Mouse (Mus musculus) limb, embryonic 15.5 days (tissue): ENCODE measurements around the gene Cript. TPM values are rescaled to one million over a fixed set of nuclear protein-coding genes. Genes with fewer than 3 reads are reported as not detected.

Experiments used
- ATAC-seq: fragments of 200-750 bp; cut with Nextera tagmentation; 2 replicates; pipeline ENCODE4 v1.8.0; 2017; ENCODE audit warnings: low read depth, moderate TSS enrichment; ENCODE audit not compliant: insufficient number of reproducible peaks, low FRiP score, low TSS enrichment
- H3K27ac ChIP-seq: fragments of 300-500 bp; sonication (generic); 2 replicates; pipeline ENCODE4 v1.5.1; 2015; ENCODE audit warnings: moderate library complexity, mild to moderate bottlenecking, inconsistent platforms
- H3K27me3 ChIP-seq: fragments of 300-500 bp; sonication (generic); 2 replicates; pipeline ENCODE4 v1.6.1; 2015; ENCODE audit warnings: inconsistent platforms
- H3K36me3 ChIP-seq: fragments of 300-500 bp; sonication (generic); 2 replicates; pipeline ENCODE4 v1.6.1; 2015; ENCODE audit warnings: inconsistent platforms
- H3K4me1 ChIP-seq: fragments of 300-500 bp; sonication (generic); 2 replicates; pipeline ENCODE4 v1.6.1; 2015; ENCODE audit warnings: inconsistent platforms
- H3K4me2 ChIP-seq: fragments of 300-500 bp; sonication (generic); 2 replicates; pipeline ENCODE4 v1.6.1; 2015; ENCODE audit warnings: mild to moderate bottlenecking, inconsistent platforms
- H3K4me3 ChIP-seq: fragments of 300-500 bp; sonication (generic); 2 replicates; pipeline ENCODE4 v1.5.1; 2015; ENCODE audit warnings: mild to moderate bottlenecking, inconsistent platforms
- H3K9ac ChIP-seq: fragments of 300-500 bp; sonication (generic); 2 replicates; pipeline ENCODE4 v1.6.1; 2015; ENCODE audit warnings: inconsistent platforms
- H3K9me3 ChIP-seq: fragments of 300-500 bp; sonication (generic); 2 replicates; pipeline ENCODE4 v1.6.1; 2016; ENCODE audit warnings: inconsistent platforms
- WGBS: fragments of 180-500 bp; shearing (Covaris S2); methylation state at CpG from one replicate; pipeline ENCODE4 v1.1.7; 2015; 5-methylcytosine and 5-hydroxymethylcytosine counted together
- polyA plus RNA-seq: library from polyadenylated mRNA; unstranded; fragments of >200 nt; fragmentation: Nextera tagmentation; extraction: Ambion mirVana; gene quantifications from 2 replicates; pipeline ENCODE4 v1.2.1, GENCODE M21; 2015

Gene Cript
- polyA plus RNA-seq, 1 experiment from 2014 or later, result 117 TPM

- H3K9me3 ChIP-seq, result no peaks in the 10 kb centered on the region
- H3K4me1 ChIP-seq, result no peaks in the 10 kb centered on the region
- no peak overlapping the region for H3K9ac ChIP-seq
- H3K27ac ChIP-seq, result no peak overlapping the region
- 92% methylated on average over 3 of the region's 3 CpGs for WGBS
- peaks cover 11% of the 10 kb centered on the region; the same call in 1 of the 2 replicates for H3K36me3 ChIP-seq
- H3K27me3 ChIP-seq, result no peaks in the 10 kb centered on the region
- no peak overlapping the region for H3K4me2 ChIP-seq
- ATAC-seq, result no peak
- H3K4me3 ChIP-seq, result no peak overlapping the region
Observed at GRCm38 (mm10) chr17:87008950-87009349, 16.4 kb upstream of the Cript start.

- Histone ChIP-seq H3K4me3 (no peak overlapping the region), H3K27me3 (no peaks in the 10 kb centered on the region), H3K4me1 (no peaks in the 10 kb centered on the region), H3K27ac (no peak overlapping the region), H3K9ac (no peak overlapping the region), H3K4me2 (no peak overlapping the region), H3K36me3 (peaks cover 9% of the 10 kb centered on the region; the same call in 1 of the 2 replicates), H3K9me3 (no peaks in the 10 kb centered on the region)
- WGBS, result 75% methylated on average over 13 of the region's 13 CpGs
- no peak for ATAC-seq
Observed at GRCm38 (mm10) chr17:87011301-87012019, 13.9 kb upstream of the Cript start.

- WGBS, result 88% methylated on average over 5 of the region's 5 CpGs
- peaks cover 4% of the 10 kb centered on the region; the same call in 1 of the 2 replicates for H3K4me1 ChIP-seq
- peaks cover 5% of the 10 kb centered on the region; the same call in 1 of the 2 replicates for H3K36me3 ChIP-seq
- no peak overlapping the region for H3K9ac ChIP-seq
- H3K4me2 ChIP-seq, result no peak overlapping the region
- H3K27ac ChIP-seq, result no peak overlapping the region
- ATAC-seq, result no peak
- H3K27me3 ChIP-seq, result no peaks in the 10 kb centered on the region
- H3K9me3 ChIP-seq, result no peaks in the 10 kb centered on the region
- H3K4me3 ChIP-seq, result no peak overlapping the region
Observed at GRCm38 (mm10) chr17:87019692-87020091, 5.7 kb upstream of the Cript start.

GRCm38 (mm10) chr17:87024491-87025242 lies 683 bp upstream of the Cript start:
- WGBS, result under 1% methylated on average over 55 of the region's 55 CpGs
- no peaks in the 10 kb centered on the region for H3K9me3 ChIP-seq

GRCm38 (mm10) chr17:87036141-87037073 lies 11.1 kb downstream of the Cript start:
- H3K27me3 ChIP-seq, result no peaks in the 10 kb centered on the region
- H3K4me1 ChIP-seq, result no peaks in the 10 kb centered on the region
- no peak overlapping the region for H3K9ac ChIP-seq
- no peaks in the 10 kb centered on the region for H3K9me3 ChIP-seq
- ATAC-seq, result no peak
- no peak overlapping the region for H3K4me2 ChIP-seq
- 50% methylated on average over 9 of the region's 10 CpGs for WGBS
- H3K27ac ChIP-seq, result no peak overlapping the region
- H3K36me3 ChIP-seq, result peaks cover 18% of the 10 kb centered on the region
- H3K4me3 ChIP-seq, result no peak overlapping the region

More at GRCm38 (mm10) chr17:87024491-87025242, 683 bp upstream of the Cript start:
- H3K36me3 ChIP-seq, result peaks cover 8% of the 10 kb centered on the region; the same call in 1 of the 2 replicates
- peak overlapping the region; percentile 82 for H3K4me3 ChIP-seq
- no peaks in the 10 kb centered on the region for H3K27me3 ChIP-seq
- H3K9ac ChIP-seq, result peak overlapping the region; percentile 57
- no peak; the same call in none of the 2 replicates for ATAC-seq
- peak overlapping the region; percentile 96 for H3K4me2 ChIP-seq
- peaks cover 12% of the 10 kb centered on the region; the same call in 1 of the 2 replicates for H3K4me1 ChIP-seq
- peak overlapping the region; percentile 27 for H3K27ac ChIP-seq

GRCm38 (mm10) chr17:87038496-87038895 lies 13.1 kb downstream of the Cript start:
- no peak overlapping the region for H3K9ac ChIP-seq
- no peak for ATAC-seq
- H3K4me1 ChIP-seq, result no peaks in the 10 kb centered on the region
- no peaks in the 10 kb centered on the region for H3K27me3 ChIP-seq
- H3K27ac ChIP-seq, result no peak overlapping the region
- H3K36me3 ChIP-seq, result peaks cover 9% of the 10 kb centered on the region
- no peak overlapping the region for H3K4me3 ChIP-seq
- H3K4me2 ChIP-seq, result no peak overlapping the region
- no peaks in the 10 kb centered on the region for H3K9me3 ChIP-seq
- WGBS, result 87% methylated on average over 5 of the region's 5 CpGs

- Histone ChIP-seq H3K27ac (no peak overlapping the region), H3K9ac (no peak overlapping the region)
- WGBS, result 63% methylated on average over 19 of the region's 19 CpGs
Observed at GRCm38 (mm10) chr17:87041739-87042138, 16.4 kb downstream of the Cript start.

GRCm38 (mm10) chr17:87044364-87044763 lies 19.0 kb downstream of the Cript start:
- under 1% methylated on average over 15 of the region's 15 CpGs for WGBS
- H3K4me1 ChIP-seq, result no peaks in the 10 kb centered on the region
- peak; percentile 52; the same call in 1 of the 2 replicates for ATAC-seq
- no peaks in the 10 kb centered on the region for H3K36me3 ChIP-seq
- no peaks in the 10 kb centered on the region for H3K27me3 ChIP-seq
- H3K27ac ChIP-seq, result 0 out of 2 replicates have a peak overlapping the region, but pooled peaks have one; percentile 23
- no peaks in the 10 kb centered on the region for H3K9me3 ChIP-seq
- H3K4me2 ChIP-seq, result no peak overlapping the region
- no peak overlapping the region for H3K4me3 ChIP-seq
- no peak overlapping the region for H3K9ac ChIP-seq

More at GRCm38 (mm10) chr17:87041739-87042138, 16.4 kb downstream of the Cript start:
- H3K4me1 ChIP-seq, result no peaks in the 10 kb centered on the region
- H3K36me3 ChIP-seq, result no peaks in the 10 kb centered on the region
- H3K4me2 ChIP-seq, result no peak overlapping the region
- no peak overlapping the region for H3K4me3 ChIP-seq
- no peaks in the 10 kb centered on the region for H3K27me3 ChIP-seq
- no peak for ATAC-seq
- no peaks in the 10 kb centered on the region for H3K9me3 ChIP-seq

GRCm38 (mm10) chr17:87044796-87045195 lies 19.4 kb downstream of the Cript start:
- 80% methylated on average over 8 of the region's 8 CpGs for WGBS
- H3K9ac ChIP-seq, result no peak overlapping the region
- H3K9me3 ChIP-seq, result no peaks in the 10 kb centered on the region
- H3K27ac ChIP-seq, result no peak overlapping the region
- H3K27me3 ChIP-seq, result no peaks in the 10 kb centered on the region
- no peaks in the 10 kb centered on the region for H3K36me3 ChIP-seq
- no peak overlapping the region for H3K4me2 ChIP-seq
- H3K4me1 ChIP-seq, result peaks cover 3% of the 10 kb centered on the region; the same call in 1 of the 2 replicates
- ATAC-seq, result no peak
- no peak overlapping the region for H3K4me3 ChIP-seq

- H3K4me2 ChIP-seq, result no peak overlapping the region
- no peaks in the 10 kb centered on the region for H3K36me3 ChIP-seq
- no peaks in the 10 kb centered on the region for H3K9me3 ChIP-seq
- no peak overlapping the region for H3K9ac ChIP-seq
- no peak overlapping the region for H3K27ac ChIP-seq
- no peak for ATAC-seq
- no peaks in the 10 kb centered on the region for H3K27me3 ChIP-seq
- peaks cover 10% of the 10 kb centered on the region for H3K4me1 ChIP-seq
- WGBS, result 44% methylated on average over 5 of the region's 5 CpGs
- no peak overlapping the region for H3K4me3 ChIP-seq
Observed at GRCm38 (mm10) chr17:87049696-87050095, 24.3 kb downstream of the Cript start.

GRCm38 (mm10) chr17:87050469-87051175 lies 25.3 kb downstream of the Cript start:
- no peak overlapping the region for H3K9ac ChIP-seq
- WGBS, result 50% methylated on average over 9 of the region's 9 CpGs
- no peak overlapping the region for H3K4me3 ChIP-seq
- H3K4me2 ChIP-seq, result no peak overlapping the region
- H3K4me1 ChIP-seq, result peaks cover 19% of the 10 kb centered on the region
- ATAC-seq, result peak; percentile 60; the same call in 1 of the 2 replicates
- H3K27ac ChIP-seq, result no peak overlapping the region
- H3K27me3 ChIP-seq, result no peaks in the 10 kb centered on the region
- H3K9me3 ChIP-seq, result no peaks in the 10 kb centered on the region
- H3K36me3 ChIP-seq, result no peaks in the 10 kb centered on the region
